In the genomic region with DNA sequence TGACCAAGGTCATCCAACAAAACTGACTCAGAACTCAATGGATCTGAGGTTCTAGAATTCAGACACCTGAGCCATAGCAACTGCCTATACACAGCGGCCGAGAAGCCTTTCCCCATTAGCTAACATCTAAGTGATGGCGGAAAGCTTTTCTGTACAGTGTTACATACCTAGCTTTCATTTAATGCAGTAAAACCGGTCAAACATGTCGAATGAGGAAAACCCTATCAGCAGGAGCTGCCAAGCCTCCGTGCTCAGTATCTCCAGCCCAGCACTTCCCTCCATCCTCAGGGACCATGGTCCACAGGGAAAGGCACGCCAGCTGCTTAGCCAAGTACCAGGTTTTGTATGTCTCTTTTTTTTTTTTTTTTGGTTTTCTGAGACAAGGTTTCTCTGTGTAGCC, we compare ENCODE assay signal across 22 mouse cellular contexts.
DNase-seq lines count a peak whose midpoint lies in the region; ATAC-seq and TF ChIP-seq lines count a peak whose summit lies in the region.
"Had no signal": no experiment of that assay in that cellular context is flagged by ENCODE, and none has a peak within 500 bp of the region (broad histone marks: within the 10 kb centered on the region; RNA-seq: fewer than 3 reads in every experiment).

No protein-coding gene starts in this region.

- peak; percentile 15; the same call in 1 of the 2 replicates for ATAC-seq in kidney, embryonic 16.5 days (ENCODE audit: low FRiP score, low TSS enrichment)
- ATAC-seq in stomach, embryonic 16.5 days (ENCODE audit: insufficient read depth, low FRiP score) = no peak
- ATAC-seq: forebrain, embryonic 13.5 days; hindbrain, embryonic 16.5 days; midbrain, embryonic 13.5 days had no signal

- no peak overlapping the region for H3K4me2 ChIP-seq in kidney, embryonic 16.5 days (replicated peaks; ENCODE audit: low read depth, low read length)
- H3K4me2 ChIP-seq in stomach, embryonic 16.5 days (ENCODE audit: low read depth, low read length) = no peak overlapping the region
- H3K4me2 ChIP-seq: forebrain, embryonic 13.5 days; heart, embryonic 15.5 days; limb, embryonic 15.5 days; liver, embryonic 13.5 days; midbrain, embryonic 13.5 days had no signal

- no peak overlapping the region for H3K4me3 ChIP-seq in kidney, embryonic 16.5 days (ENCODE audit: low read length)
- no peak overlapping the region for H3K4me3 ChIP-seq in spleen, adult 2 months (ENCODE audit: extremely low read depth, insufficient read depth, insufficient read length)
- H3K4me3 ChIP-seq in stomach, embryonic 16.5 days (replicated peaks; ENCODE audit: low read length) = no peak overlapping the region
- H3K4me3 ChIP-seq: forebrain, embryonic 13.5 days; heart, embryonic 10.5 days; heart, embryonic 15.5 days; limb, embryonic 10.5 days; limb, embryonic 15.5 days; liver, embryonic 13.5 days; midbrain, embryonic 13.5 days had no signal

- no peak for TF ChIP-seq POLR2A in spleen, adult 2 months (IDR thresholded peaks at IDR 0.05; ENCODE audit: low read depth, low read length)

- TF ChIP-seq CTCF in spleen, adult 2 months (IDR thresholded peaks at IDR 0.05; ENCODE audit: extremely low read depth, insufficient read depth, insufficient read length, insufficient replicate concordance) = no peak

- no peaks in the 10 kb centered on the region for H3K9me3 ChIP-seq in kidney, embryonic 16.5 days (ENCODE audit: low read length)
- no peaks in the 10 kb centered on the region for H3K9me3 ChIP-seq in stomach, embryonic 16.5 days (replicated peaks; ENCODE audit: control insufficient read depth, low read length)
- H3K9me3 ChIP-seq: forebrain, embryonic 13.5 days; heart, embryonic 10.5 days; heart, embryonic 15.5 days; limb, embryonic 10.5 days; limb, embryonic 15.5 days; liver, embryonic 13.5 days; midbrain, embryonic 13.5 days had no signal

- 84% methylated on average over 7 of the region's 7 CpGs for WGBS in kidney, embryonic 16.5 days
- 93% methylated on average over 7 of the region's 7 CpGs for WGBS in spleen, adult 2 months
- WGBS in stomach, embryonic 16.5 days = 82% methylated on average over 7 of the region's 7 CpGs

- no peak for DNase-seq in kidney, postnatal 10 days
- DNase-seq in spleen, adult 2 months (ENCODE audit: low read depth in 1 of 2, low spot score in 2 of 2) = no peak
- no peak for DNase-seq in spleen, postnatal 10 days (ENCODE audit: low spot score in 2 of 2)
- no peak for DNase-seq in layer of hippocampus, postnatal 14 days (ENCODE audit: low spot score in 2 of 2)
- DNase-seq: adrenal gland, postnatal 25 days; B cell, adult 2 months; cerebellum, adult 18-20 months; cerebellum, postnatal 10 days; gastrocnemius, postnatal 10 days; kidney, adult 18-20 months; liver, embryonic 13.5 days; right cerebral cortex, postnatal 14 days had no signal

- no peaks in the 10 kb centered on the region for H3K27me3 ChIP-seq in kidney, embryonic 16.5 days (ENCODE audit: insufficient read depth, low read length)
- H3K27me3 ChIP-seq in spleen, adult 2 months (ENCODE audit: control insufficient read depth, insufficient read depth, low read length) = no peaks in the 10 kb centered on the region
- H3K27me3 ChIP-seq in stomach, embryonic 16.5 days (ENCODE audit: control insufficient read depth, insufficient read depth, low read length) = no peaks in the 10 kb centered on the region
- H3K27me3 ChIP-seq: forebrain, embryonic 13.5 days; heart, embryonic 15.5 days; limb, embryonic 15.5 days; liver, embryonic 13.5 days; midbrain, embryonic 13.5 days had no signal

- H3K9ac ChIP-seq in kidney, embryonic 16.5 days (replicated peaks; ENCODE audit: low read length) = no peak overlapping the region
- H3K9ac ChIP-seq in stomach, embryonic 16.5 days (ENCODE audit: low read length) = no peak overlapping the region
- H3K9ac ChIP-seq: forebrain, embryonic 13.5 days; heart, embryonic 15.5 days; limb, embryonic 15.5 days; liver, embryonic 13.5 days; midbrain, embryonic 13.5 days had no signal

- H3K27ac ChIP-seq in kidney, embryonic 16.5 days (ENCODE audit: low read length) = peak overlapping the region; percentile 28; the same call in 1 of the 2 replicates
- H3K27ac ChIP-seq in spleen, adult 2 months (ENCODE audit: insufficient read depth, low read length) = peak overlapping the region; percentile 46; the same call in 1 of the 2 replicates
- H3K27ac ChIP-seq in stomach, embryonic 16.5 days (ENCODE audit: low read length) = peak overlapping the region; percentile 29; the same call in 1 of the 2 replicates
- H3K27ac ChIP-seq: forebrain, embryonic 13.5 days; heart, embryonic 10.5 days; heart, embryonic 15.5 days; limb, embryonic 10.5 days; limb, embryonic 15.5 days; liver, embryonic 13.5 days; macrophage; midbrain, embryonic 13.5 days had no signal

- H3K36me3 ChIP-seq in kidney, embryonic 16.5 days (ENCODE audit: insufficient read depth, low read length) = peaks cover 12% of the 10 kb centered on the region
- H3K36me3 ChIP-seq in spleen, adult 2 months (ENCODE audit: control insufficient read depth, insufficient read depth, low read length) = peaks cover 30% of the 10 kb centered on the region
- no peaks in the 10 kb centered on the region for H3K36me3 ChIP-seq in stomach, embryonic 16.5 days (ENCODE audit: control insufficient read depth, insufficient read depth, low read length)

- no peaks in the 10 kb centered on the region for H3K4me1 ChIP-seq in kidney, embryonic 16.5 days (ENCODE audit: insufficient read depth, low read length)
- no peaks in the 10 kb centered on the region; the same call in 1 of the 2 replicates for H3K4me1 ChIP-seq in spleen, adult 2 months (ENCODE audit: control insufficient read depth, insufficient read depth, insufficient read length)
- 0 out of 2 replicates have a peak, but pooled peaks cover 6% of the 10 kb centered on the region for H3K4me1 ChIP-seq in stomach, embryonic 16.5 days (ENCODE audit: control insufficient read depth, insufficient read depth, low read length)
- H3K4me1 ChIP-seq: forebrain, embryonic 13.5 days; heart, embryonic 10.5 days; heart, embryonic 15.5 days; limb, embryonic 15.5 days; liver, embryonic 13.5 days; midbrain, embryonic 13.5 days had no signal
